Mouse (Mus musculus) midbrain, embryonic 12.5 days (tissue): ENCODE measurements around the gene Bicra. TPM values are rescaled to one million over a fixed set of nuclear protein-coding genes. Genes with fewer than 3 reads are reported as not detected.
A peak's percentile ranks its signal among the peaks of the same experiment; 100 is the strongest.

Experiments
- ATAC-seq: fragments of 200-750 bp; cut with Nextera tagmentation; 2 replicates; pipeline ENCODE4 v1.8.0; 2017; ENCODE audit warnings: low read depth, moderate TSS enrichment, moderate library complexity; ENCODE audit not compliant: low FRiP score
- H3K27ac ChIP-seq: fragments of 300-500 bp; sonication (generic); replicated peaks from 2 replicates; pipeline ENCODE4 v1.5.1; 2016; ENCODE audit warnings: mild to moderate bottlenecking
- H3K27me3 ChIP-seq: fragments of 300-500 bp; sonication (generic); 2 replicates; pipeline ENCODE4 v1.6.1; 2016; ENCODE audit warnings: mild to moderate bottlenecking
- H3K36me3 ChIP-seq: fragments of 300-500 bp; sonication (generic); 2 replicates; pipeline ENCODE4 v1.6.1; 2016
- H3K4me1 ChIP-seq: fragments of 300-500 bp; sonication (generic); 2 replicates; pipeline ENCODE4 v1.6.1; 2016
- H3K4me2 ChIP-seq: fragments of 300-500 bp; sonication (generic); replicated peaks from 2 replicates; pipeline ENCODE4 v1.6.1; 2016; ENCODE audit warnings: mild to moderate bottlenecking, moderate library complexity
- H3K4me3 ChIP-seq: fragments of 300-500 bp; sonication (generic); 2 replicates; pipeline ENCODE4 v1.5.1; 2016; ENCODE audit warnings: mild to moderate bottlenecking
- H3K9ac ChIP-seq: fragments of 300-500 bp; sonication (generic); replicated peaks from 2 replicates; pipeline ENCODE4 v1.6.1; 2016; ENCODE audit warnings: mild to moderate bottlenecking, moderate library complexity
- H3K9me3 ChIP-seq: fragments of 300-500 bp; sonication (generic); 2 replicates; pipeline ENCODE4 v1.6.1; 2016; ENCODE audit warnings: mild to moderate bottlenecking
- WGBS: fragments of 180-500 bp; shearing (Covaris S2); methylation state at CpG from one replicate; pipeline ENCODE4 v1.1.7; 2016; 5-methylcytosine and 5-hydroxymethylcytosine counted together
- polyA plus RNA-seq: library from polyadenylated mRNA; unstranded; fragments of >200 nt; fragmentation: Nextera tagmentation; extraction: Ambion mirVana; gene quantifications from 2 replicates; pipeline ENCODE4 v1.2.1, GENCODE M21; 2016

Bicra gene
- polyA plus RNA-seq, 1 experiment from 2014 or later, result 10.0 TPM

GRCm38 (mm10) chr7:15980246-15980645, 67.5 kb downstream of the Bicra start:
- no peak overlapping the region for H3K27ac ChIP-seq
- no peak for ATAC-seq
- no peaks in the 10 kb centered on the region for H3K27me3 ChIP-seq
- no peaks in the 10 kb centered on the region for H3K4me1 ChIP-seq
- peaks cover 67% of the 10 kb centered on the region for H3K36me3 ChIP-seq
- H3K4me2 ChIP-seq, result no peak overlapping the region
- H3K9me3 ChIP-seq, result no peaks in the 10 kb centered on the region
- H3K9ac ChIP-seq, result no peak overlapping the region
- H3K4me3 ChIP-seq, result no peak overlapping the region
- WGBS, result 86% methylated on average over 8 of the region's 8 CpGs

GRCm38 (mm10) chr7:15975904-15976303, 71.8 kb downstream of the Bicra start:
- Histone ChIP-seq H3K4me1 (no peaks in the 10 kb centered on the region), H3K27me3 (no peaks in the 10 kb centered on the region), H3K9ac (no peak overlapping the region), H3K27ac (no peak overlapping the region), H3K4me3 (no peak overlapping the region), H3K9me3 (no peaks in the 10 kb centered on the region), H3K4me2 (no peak overlapping the region), H3K36me3 (peaks cover 91% of the 10 kb centered on the region)
- ATAC-seq, result no peak
- 85% methylated on average over 4 of the region's 4 CpGs for WGBS

GRCm38 (mm10) chr7:15975451-15975850, 72.3 kb downstream of the Bicra start:
- H3K4me2 ChIP-seq, result no peak overlapping the region
- no peaks in the 10 kb centered on the region for H3K9me3 ChIP-seq
- no peaks in the 10 kb centered on the region for H3K4me1 ChIP-seq
- no peak overlapping the region for H3K4me3 ChIP-seq
- no peaks in the 10 kb centered on the region for H3K27me3 ChIP-seq
- peaks cover 91% of the 10 kb centered on the region for H3K36me3 ChIP-seq
- ATAC-seq, result no peak
- H3K27ac ChIP-seq, result no peak overlapping the region
- no peak overlapping the region for H3K9ac ChIP-seq
- WGBS, result 96% methylated on average over 10 of the region's 10 CpGs

- no peaks in the 10 kb centered on the region for H3K4me1 ChIP-seq
- no peak overlapping the region for H3K9ac ChIP-seq
- peaks cover 91% of the 10 kb centered on the region for H3K36me3 ChIP-seq
- no peak for ATAC-seq
- no peak overlapping the region for H3K4me2 ChIP-seq
- no peaks in the 10 kb centered on the region for H3K27me3 ChIP-seq
- no peak overlapping the region for H3K4me3 ChIP-seq
- H3K9me3 ChIP-seq, result no peaks in the 10 kb centered on the region
- no peak overlapping the region for H3K27ac ChIP-seq
- 44% methylated on average over 5 of the region's 5 CpGs for WGBS
Measured at GRCm38 (mm10) chr7:15974712-15975111, 73.0 kb downstream of the Bicra start.

GRCm38 (mm10) chr7:15972247-15972646, 75.5 kb downstream of the Bicra start:
- no peak; the same call in 1 of the 2 replicates for ATAC-seq
- Histone ChIP-seq H3K4me2 (no peak overlapping the region), H3K4me1 (peaks cover 5% of the 10 kb centered on the region; the same call in 1 of the 2 replicates), H3K27me3 (no peaks in the 10 kb centered on the region; the same call in 1 of the 2 replicates), H3K36me3 (peaks cover 70% of the 10 kb centered on the region), H3K27ac (no peak overlapping the region), H3K9ac (no peak overlapping the region), H3K9me3 (no peaks in the 10 kb centered on the region), H3K4me3 (no peak overlapping the region)
- 57% methylated on average over 25 of the region's 25 CpGs for WGBS

GRCm38 (mm10) chr7:15969674-15970073, 78.0 kb downstream of the Bicra start:
- WGBS, result 83% methylated on average over 3 of the region's 3 CpGs
- peaks cover 7% of the 10 kb centered on the region; the same call in 1 of the 2 replicates for H3K4me1 ChIP-seq
- H3K9me3 ChIP-seq, result no peaks in the 10 kb centered on the region
- H3K27ac ChIP-seq, result no peak overlapping the region
- no peak overlapping the region for H3K9ac ChIP-seq
- no peak overlapping the region for H3K4me2 ChIP-seq
- no peak for ATAC-seq
- no peak overlapping the region for H3K4me3 ChIP-seq
- H3K36me3 ChIP-seq, result peaks cover 49% of the 10 kb centered on the region
- no peaks in the 10 kb centered on the region; the same call in 1 of the 2 replicates for H3K27me3 ChIP-seq

GRCm38 (mm10) chr7:15968322-15968721, 79.4 kb downstream of the Bicra start:
- peaks cover 37% of the 10 kb centered on the region for H3K36me3 ChIP-seq
- H3K4me3 ChIP-seq, result no peak overlapping the region
- ATAC-seq, result no peak
- no peaks in the 10 kb centered on the region for H3K9me3 ChIP-seq
- H3K27ac ChIP-seq, result no peak overlapping the region
- H3K4me2 ChIP-seq, result no peak overlapping the region
- WGBS, result 87% methylated on average over 8 of the region's 8 CpGs
- no peaks in the 10 kb centered on the region; the same call in 1 of the 2 replicates for H3K27me3 ChIP-seq
- H3K9ac ChIP-seq, result no peak overlapping the region
- peaks cover 7% of the 10 kb centered on the region; the same call in 1 of the 2 replicates for H3K4me1 ChIP-seq

- no peak within 1 kb of the TSS for H3K27ac ChIP-seq
- peak; percentile 86 for ATAC-seq
Measured at GRCm38 (mm10) chr7:15967312-15967711, 80.4 kb downstream of the Bicra start, which contains the start of gene Ehd2. Ehd2 (minus strand) TSS chr7:15967567.

GRCm38 (mm10) chr7:15966489-15966888, 81.2 kb downstream of the Bicra start:
- peaks cover 16% of the 10 kb centered on the region; the same call in 1 of the 2 replicates for H3K4me1 ChIP-seq
- no peak overlapping the region for H3K4me3 ChIP-seq
- H3K9me3 ChIP-seq, result no peaks in the 10 kb centered on the region
- 84% methylated on average over 3 of the region's 3 CpGs for WGBS
- no peaks in the 10 kb centered on the region; the same call in 1 of the 2 replicates for H3K27me3 ChIP-seq
- no peak overlapping the region for H3K4me2 ChIP-seq
- no peak overlapping the region for H3K9ac ChIP-seq
- no peak for ATAC-seq
- H3K27ac ChIP-seq, result no peak overlapping the region
- H3K36me3 ChIP-seq, result peaks cover 19% of the 10 kb centered on the region

More at GRCm38 (mm10) chr7:15967312-15967711, 80.4 kb downstream of the Bicra start, which contains the start of gene Ehd2:
- H3K27me3 ChIP-seq, result no peaks in the 10 kb centered on the region; the same call in 1 of the 2 replicates
- peaks cover 27% of the 10 kb centered on the region for H3K36me3 ChIP-seq
- H3K4me3 ChIP-seq, result peak within 1 kb of the TSS; percentile 37
- WGBS, result under 1% methylated on average over 22 of the region's 22 CpGs
- no peaks in the 10 kb centered on the region for H3K9me3 ChIP-seq
- peaks cover 14% of the 10 kb centered on the region; the same call in 1 of the 2 replicates for H3K4me1 ChIP-seq
- H3K4me2 ChIP-seq, result peak within 1 kb of the TSS; percentile 56
- H3K9ac ChIP-seq, result peak within 1 kb of the TSS; percentile 39; the same call in 1 of the 2 replicates

- H3K9me3 ChIP-seq, result no peaks in the 10 kb centered on the region
- 88% methylated on average over 32 of the region's 32 CpGs for WGBS
- ATAC-seq, result no peak
Measured at GRCm38 (mm10) chr7:15963798-15964652, 83.7 kb downstream of the Bicra start.

GRCm38 (mm10) chr7:15962311-15963288, 85.1 kb downstream of the Bicra start:
- Histone ChIP-seq H3K4me3 (no peak overlapping the region), H3K4me1 (peaks cover 15% of the 10 kb centered on the region; the same call in 1 of the 2 replicates), H3K9ac (no peak overlapping the region), H3K4me2 (no peak overlapping the region), H3K27ac (no peak overlapping the region), H3K27me3 (no peaks in the 10 kb centered on the region; the same call in 1 of the 2 replicates), H3K36me3 (no peaks in the 10 kb centered on the region), H3K9me3 (no peaks in the 10 kb centered on the region)
- WGBS, result 34% methylated on average over 12 of the region's 12 CpGs
- 0 out of 2 replicates have a peak, but pooled peaks have one; percentile 24 for ATAC-seq

More at GRCm38 (mm10) chr7:15963798-15964652, 83.7 kb downstream of the Bicra start:
- no peaks in the 10 kb centered on the region; the same call in 1 of the 2 replicates for H3K27me3 ChIP-seq
- no peak overlapping the region for H3K4me3 ChIP-seq
- H3K27ac ChIP-seq, result no peak overlapping the region
- no peak overlapping the region for H3K4me2 ChIP-seq
- no peaks in the 10 kb centered on the region for H3K36me3 ChIP-seq
- H3K9ac ChIP-seq, result no peak overlapping the region
- H3K4me1 ChIP-seq, result peaks cover 16% of the 10 kb centered on the region; the same call in 1 of the 2 replicates
